Mouse (Mus musculus) left cerebral cortex, postnatal 25 days (tissue): ENCODE measurements around the gene Eif2ak3. TPM values are rescaled to one million over a fixed set of nuclear protein-coding genes. Genes with fewer than 3 reads are reported as not detected.

Source experiments
- DNase-seq, 2 experiments: peaks; one replicate each; pipeline ENCODE4 v3.0.0; 2022; ENCODE audit warnings: low spot score in 2 of 2, mixed read lengths in 1 of 2
- intact Hi-C: fragments of 180-260 bp; cut with DNase I; formaldehyde crosslinking; loops from one replicate; pipeline ENCODE4 v1.15.1; 2025
- total RNA-seq, 2 experiments: library from RNA; stranded (reverse); gene quantifications; 2 replicates each; pipeline ENCODE4 v1.2.3; 2021

Gene Eif2ak3
- total RNA-seq, 2 experiments from 2014 or later: 21.2 to 23.1 TPM

GRCm38 (mm10) chr6:70824987-70825337 lies 19.4 kb upstream of the Eif2ak3 start:
- intact Hi-C loops: no loop called here
- no peak for DNase-seq

- intact Hi-C loops: no loop called here
- no peak for DNase-seq
Observed at GRCm38 (mm10) chr6:70829451-70829850, 14.9 kb upstream of the Eif2ak3 start.

GRCm38 (mm10) chr6:70830552-70830951 lies 13.8 kb upstream of the Eif2ak3 start:
- intact Hi-C loops: no loop called here
- no peak for DNase-seq

- DNase-seq: no peak
- intact Hi-C loops: no loop called here
Observed at GRCm38 (mm10) chr6:70831179-70831839, 13.0 kb upstream of the Eif2ak3 start.

- no peak for DNase-seq
Observed at GRCm38 (mm10) chr6:70837297-70837696, 7.0 kb upstream of the Eif2ak3 start.

GRCm38 (mm10) chr6:70838532-70838931 lies 5.8 kb upstream of the Eif2ak3 start:
- intact Hi-C loops: no loop called here
- DNase-seq: no peak

More at GRCm38 (mm10) chr6:70837297-70837696, 7.0 kb upstream of the Eif2ak3 start:
- intact Hi-C loops: no loop called here

GRCm38 (mm10) chr6:70840281-70840680 lies 4.0 kb upstream of the Eif2ak3 start:
- intact Hi-C loops: loop anchor here (5.0 kb wide), 1 partner anchor 42 kb away; no protein-coding TSS in a partner anchor
- DNase-seq: no peak

- DNase-seq: no peak
- intact Hi-C loops: loop anchor here (2.0 to 5.0 kb wide), 2 partner anchors 30 to 39 kb away; no protein-coding TSS in a partner anchor
Observed at GRCm38 (mm10) chr6:70842991-70843390, 1.3 kb upstream of the Eif2ak3 start.

GRCm38 (mm10) chr6:70844896-70845646 lies 756 bp downstream of the Eif2ak3 start:
- DNase-seq: peak in 1 of 2 experiments; percentile 19
- intact Hi-C loops: loop anchor here (5.0 kb wide), 1 partner anchor 37 kb away; no protein-coding TSS in a partner anchor

GRCm38 (mm10) chr6:70847386-70847785 lies 3.1 kb downstream of the Eif2ak3 start:
- intact Hi-C loops: no loop called here
- DNase-seq: no peak

GRCm38 (mm10) chr6:70853371-70853770 lies 9.1 kb downstream of the Eif2ak3 start:
- no peak for DNase-seq
- intact Hi-C loops: no loop called here

- intact Hi-C loops: no loop called here
- DNase-seq: no peak
Observed at GRCm38 (mm10) chr6:70855529-70856309, 11.4 kb downstream of the Eif2ak3 start.

- intact Hi-C loops: no loop called here
- no peak for DNase-seq
Observed at GRCm38 (mm10) chr6:70862726-70863125, 18.4 kb downstream of the Eif2ak3 start.

GRCm38 (mm10) chr6:70864285-70864684 lies 20.0 kb downstream of the Eif2ak3 start:
- intact Hi-C loops: no loop called here
- DNase-seq: no peak

- DNase-seq: no peak
- intact Hi-C loops: no loop called here
Observed at GRCm38 (mm10) chr6:70866761-70867160, 22.4 kb downstream of the Eif2ak3 start.

- no peak for DNase-seq
- intact Hi-C loops: no loop called here
Observed at GRCm38 (mm10) chr6:70867297-70867696, 23.0 kb downstream of the Eif2ak3 start.

GRCm38 (mm10) chr6:70871511-70871980 lies 27.2 kb downstream of the Eif2ak3 start:
- intact Hi-C loops: no loop called here

GRCm38 (mm10) chr6:70872128-70872527 lies 27.8 kb downstream of the Eif2ak3 start:
- peak; percentile 48 to 88 for DNase-seq
- intact Hi-C loops: no loop called here

More at GRCm38 (mm10) chr6:70871511-70871980, 27.2 kb downstream of the Eif2ak3 start:
- no peak for DNase-seq

GRCm38 (mm10) chr6:70872570-70872969 lies 28.3 kb downstream of the Eif2ak3 start:
- no peak for DNase-seq
- intact Hi-C loops: no loop called here
